Mouse (Mus musculus) hematopoietic multipotent progenitor cell, adult 10-12 weeks (in vitro differentiated cells): ENCODE results near the gene Pcare. TPM values are rescaled to one million over a fixed set of nuclear protein-coding genes. Genes with fewer than 3 reads are reported as not detected.

Experiments used
- polyA plus RNA-seq: library from polyadenylated mRNA; stranded (reverse); fragments of >175 nt; gene quantifications from 2 replicates; pipeline ENCODE4 v1.2.3, GENCODE M21; 2012; ENCODE audit warnings: low replicate concordance

The Pcare gene
- not detected in 2 replicates for polyA plus RNA-seq

GRCm38 (mm10) chr17:71752831-71753230 lies at the start of gene Pcare:
Gene Pcare (minus strand): TSS chr17:71752894.

DNA sequence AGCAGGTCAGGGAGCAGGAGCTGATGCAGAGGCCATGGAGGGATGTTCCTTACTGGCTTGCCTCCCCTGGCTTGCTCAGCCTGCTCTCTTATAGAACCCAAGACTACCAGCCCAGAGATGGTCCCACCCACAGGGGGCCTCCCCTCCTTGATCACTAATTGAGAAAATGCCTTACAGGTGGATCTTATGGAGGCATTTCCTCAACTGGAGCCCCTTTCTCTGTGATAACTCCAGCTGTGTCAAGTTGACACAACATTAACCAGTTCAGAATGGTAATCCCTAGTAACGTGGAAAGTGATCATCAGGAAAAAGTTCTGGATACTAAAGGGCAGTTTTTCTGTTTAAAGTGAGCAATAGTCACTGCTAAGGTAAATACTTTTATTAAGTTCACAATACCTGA lies 15.5 kb upstream of the Pcare start, which contains the start of gene Clip4:
Gene Clip4, plus strand, starts transcription at position 301 of the 400 bp plus-strand sequence.

Other genes with a start within 250 kb of the Pcare start
- 0.14 and 1.8 TPM in 2 replicates for gene Ndc80, start 226.0 kb downstream of the Pcare start, polyA plus RNA-seq
- gene Spdya, start 200.8 kb downstream of the Pcare start, polyA plus RNA-seq, result not detected in 2 replicates
- 15.2 and 22.7 TPM in 2 replicates for gene Wdr43, start 137.0 kb downstream of the Pcare start, polyA plus RNA-seq
- gene Togaram2, start 79.6 kb downstream of the Pcare start, polyA plus RNA-seq, result 0.07 and 0.29 TPM in 2 replicates
- gene Clip4, start 15.6 kb upstream of the Pcare start, polyA plus RNA-seq, result 0.28 and 0.68 TPM in 2 replicates